Mouse (Mus musculus) erythroblast, adult 5-6 weeks (primary cell): Measurements from ENCODE around the gene Zscan12. TPM values are rescaled to one million over a fixed set of nuclear protein-coding genes. Genes with fewer than 3 reads are reported as not detected.
A peak's percentile ranks its signal among the peaks of the same experiment; 100 is the strongest.

ENCODE experiments used
- ATAC-seq: replicated peaks from 2 replicates; pipeline ENCODE4 v1.8.0; 2016; ENCODE audit warnings: moderate number of reproducible peaks, mild to moderate bottlenecking, moderate TSS enrichment, inconsistent platforms; ENCODE audit not compliant: poor library complexity, low FRiP score, severe bottlenecking
- total RNA-seq, 2 experiments: library from RNA; stranded (forward) in 1 of 2; stranded (reverse) in 1 of 2; fragments of 150-400 nt in 1 of 2; fragments of 200-764, 138-1000 nt in 1 of 2; gene quantifications; 2 replicates each; pipeline versions ENCODE4 v1.2.3 to v1.2.4; 2015 to 2017; ENCODE audit warnings: low replicate concordance in 2 of 2

Zscan12 gene
- total RNA-seq, 2 experiments from 2014 or later, result 1.4 TPM; not detected in 1

GRCm38 (mm10) chr13:21401636-21402286 lies 39.1 kb downstream of the Zscan12 start:
- peak; percentile 50; the same call in 1 of the 2 replicates for ATAC-seq

GRCm38 (mm10) chr13:21402287-21402846 lies 39.7 kb downstream of the Zscan12 start, which contains the start of gene Zkscan3:
Gene Zkscan3 (minus strand): TSS chr13:21402755.
- ATAC-seq, result peak; percentile 99

- ATAC-seq, result no peak
These were observed 40.2 kb downstream of the Zscan12 start for GRCm38 (mm10) chr13:21402848-21403247.

GRCm38 (mm10) chr13:21407341-21407740 lies 44.7 kb downstream of the Zscan12 start:
- no peak for ATAC-seq

- peak; percentile 94 for ATAC-seq
These were observed 45.6 kb downstream of the Zscan12 start for GRCm38 (mm10) chr13:21407969-21408804.

- no peak for ATAC-seq
These were observed 46.3 kb downstream of the Zscan12 start for GRCm38 (mm10) chr13:21408805-21409459.

- ATAC-seq, result no peak
These were observed 51.9 kb downstream of the Zscan12 start for GRCm38 (mm10) chr13:21414231-21415212.

- peak; percentile 43; the same call in 1 of the 2 replicates for ATAC-seq
These were observed 52.6 kb downstream of the Zscan12 start for GRCm38 (mm10) chr13:21415266-21415665.

GRCm38 (mm10) chr13:21415750-21416149 lies 53.1 kb downstream of the Zscan12 start:
- no peak for ATAC-seq

GRCm38 (mm10) chr13:21417298-21418010 lies 54.8 kb downstream of the Zscan12 start:
- no peak for ATAC-seq

GRCm38 (mm10) chr13:21418865-21419264 lies 56.2 kb downstream of the Zscan12 start:
- peak; percentile 84 for ATAC-seq

Other genes starting within 250 kb of the Zscan12 start
- gene Olfr263, start 233.2 kb upstream of the Zscan12 start, total RNA-seq (2015; ENCODE audit: low replicate concordance), result not detected in 2 replicates
- gene Olfr263, start 233.2 kb upstream of the Zscan12 start, total RNA-seq (2017; ENCODE audit: low replicate concordance), result not detected in 2 replicates
- not detected in 2 replicates for gene Olfr1368, start 217.0 kb upstream of the Zscan12 start, total RNA-seq (2015; ENCODE audit: low replicate concordance)
- gene Olfr1368, start 217.0 kb upstream of the Zscan12 start, total RNA-seq (2017; ENCODE audit: low replicate concordance), result not detected in 2 replicates
- 11.9 and 18.4 TPM in 2 replicates for gene Trim27, start 183.4 kb upstream of the Zscan12 start, total RNA-seq (2015; ENCODE audit: low replicate concordance)
- gene Trim27, start 183.4 kb upstream of the Zscan12 start, total RNA-seq (2017; ENCODE audit: low replicate concordance), result 37.4 and 42.5 TPM in 2 replicates
- not detected in 2 replicates for gene Gpx5, start 70.1 kb upstream of the Zscan12 start, total RNA-seq (2015; ENCODE audit: low replicate concordance)
- not detected in 2 replicates for gene Gpx5, start 70.1 kb upstream of the Zscan12 start, total RNA-seq (2017; ENCODE audit: low replicate concordance)
- not detected in 2 replicates for gene Gpx6, start 50.7 kb upstream of the Zscan12 start, total RNA-seq (2015; ENCODE audit: low replicate concordance)
- not detected in 2 replicates for gene Gpx6, start 50.7 kb upstream of the Zscan12 start, total RNA-seq (2017; ENCODE audit: low replicate concordance)
- not detected in 2 replicates for gene Olfr1367, start 15.9 kb upstream of the Zscan12 start, total RNA-seq (2015; ENCODE audit: low replicate concordance)
- gene Olfr1367, start 15.9 kb upstream of the Zscan12 start, total RNA-seq (2017; ENCODE audit: low replicate concordance), result not detected in 2 replicates
- 16.9 and 23.6 TPM in 2 replicates for gene Zkscan3, start 39.9 kb downstream of the Zscan12 start, total RNA-seq (2015; ENCODE audit: low replicate concordance)
- 13.9 and 19.9 TPM in 2 replicates for gene Zkscan3, start 39.9 kb downstream of the Zscan12 start, total RNA-seq (2017; ENCODE audit: low replicate concordance)
- not detected in 2 replicates for gene Pgbd1, start 78.2 kb downstream of the Zscan12 start, total RNA-seq (2015; ENCODE audit: low replicate concordance)
- 1.1 TPM in 1 of 2 replicates, not detected in the other for gene Pgbd1, start 78.2 kb downstream of the Zscan12 start, total RNA-seq (2017; ENCODE audit: low replicate concordance)
- gene Zscan26, start 90.9 kb downstream of the Zscan12 start, total RNA-seq (2015; ENCODE audit: low replicate concordance), result 3.8 and 4.8 TPM in 2 replicates
- 1.7 and 2.2 TPM in 2 replicates for gene Zscan26, start 90.9 kb downstream of the Zscan12 start, total RNA-seq (2017; ENCODE audit: low replicate concordance)
- 1.3 TPM in 1 of 2 replicates, not detected in the other for gene Nkapl, start 105.7 kb downstream of the Zscan12 start, total RNA-seq (2015; ENCODE audit: low replicate concordance)
- not detected in 2 replicates for gene Nkapl, start 105.7 kb downstream of the Zscan12 start, total RNA-seq (2017; ENCODE audit: low replicate concordance)
- gene Zkscan4, start 116.1 kb downstream of the Zscan12 start, total RNA-seq (2015; ENCODE audit: low replicate concordance), result not detected in 2 replicates
- gene Zkscan4, start 116.1 kb downstream of the Zscan12 start, total RNA-seq (2017; ENCODE audit: low replicate concordance), result not detected in 2 replicates
- not detected in 2 replicates for gene Gm10065, start 116.6 kb downstream of the Zscan12 start, total RNA-seq (2015; ENCODE audit: low replicate concordance)
- not detected in 2 replicates for gene Gm10065, start 116.6 kb downstream of the Zscan12 start, total RNA-seq (2017; ENCODE audit: low replicate concordance)
- 0.77 and 5.6 TPM in 2 replicates for gene AK157302, start 132.4 kb downstream of the Zscan12 start, total RNA-seq (2015; ENCODE audit: low replicate concordance)
- gene AK157302, start 132.4 kb downstream of the Zscan12 start, total RNA-seq (2017; ENCODE audit: low replicate concordance), result 7.8 and 15.1 TPM in 2 replicates
- gene Gm11273, start 138.6 kb downstream of the Zscan12 start, total RNA-seq (2015; ENCODE audit: low replicate concordance), result 12.1 TPM in 1 of 2 replicates, not detected in the other
- gene Gm11273, start 138.6 kb downstream of the Zscan12 start, total RNA-seq (2017; ENCODE audit: low replicate concordance), result 1.3 TPM in 1 of 2 replicates, not detected in the other
- 2.1 and 5.4 TPM in 2 replicates for gene Zkscan8, start 168.3 kb downstream of the Zscan12 start, total RNA-seq (2015; ENCODE audit: low replicate concordance)
- gene Zkscan8, start 168.3 kb downstream of the Zscan12 start, total RNA-seq (2017; ENCODE audit: low replicate concordance), result 1.7 and 3.4 TPM in 2 replicates
- not detected in 2 replicates for gene Olfr1366, start 180.0 kb downstream of the Zscan12 start, total RNA-seq (2015; ENCODE audit: low replicate concordance)
- gene Olfr1366, start 180.0 kb downstream of the Zscan12 start, total RNA-seq (2017; ENCODE audit: low replicate concordance), result not detected in 2 replicates
- gene Olfr1535, start 197.1 kb downstream of the Zscan12 start, total RNA-seq (2015; ENCODE audit: low replicate concordance), result not detected in 2 replicates
- 0.84 TPM in 1 of 2 replicates, not detected in the other for gene Olfr1535, start 197.1 kb downstream of the Zscan12 start, total RNA-seq (2017; ENCODE audit: low replicate concordance)
- not detected in 2 replicates for gene Olfr1364, start 218.9 kb downstream of the Zscan12 start, total RNA-seq (2015; ENCODE audit: low replicate concordance)
- not detected in 2 replicates for gene Olfr1364, start 218.9 kb downstream of the Zscan12 start, total RNA-seq (2017; ENCODE audit: low replicate concordance)